In the genomic region with DNA sequence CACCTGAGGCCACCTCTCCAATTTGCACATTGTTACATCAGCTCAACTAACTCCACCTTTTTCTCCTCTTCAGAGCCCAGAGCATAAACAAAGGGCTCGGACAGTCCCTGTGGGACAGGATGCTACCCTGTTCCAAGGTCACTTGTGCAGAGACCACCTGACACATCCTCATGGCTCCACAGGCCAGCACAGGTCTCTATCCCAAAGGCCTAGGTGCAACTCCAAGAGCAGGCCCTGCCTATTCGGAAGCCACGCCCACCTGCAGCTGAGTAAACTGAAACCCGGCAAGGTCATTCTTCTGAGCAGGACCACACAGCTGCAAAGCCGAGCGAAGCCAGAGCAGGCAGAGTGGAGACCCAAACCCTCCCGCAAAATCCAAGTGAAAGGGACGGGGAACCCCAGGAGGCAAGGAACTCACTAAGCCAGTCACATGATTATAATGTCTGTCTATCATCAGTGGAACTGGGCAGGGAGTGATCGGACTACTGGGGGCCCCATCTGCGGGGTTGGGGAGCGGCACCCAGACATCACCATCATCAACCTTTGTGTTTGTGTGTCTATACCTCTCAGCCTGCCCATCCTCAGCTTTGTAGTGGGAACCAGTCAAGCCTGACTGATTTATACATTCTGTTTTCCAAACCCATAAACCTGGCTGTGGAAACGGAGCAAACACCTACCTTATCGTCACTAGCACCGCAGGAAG, we compare ENCODE assay signal across 8 mouse cellular contexts.
DNase-seq lines count a peak whose midpoint lies in the region; ATAC-seq and TF ChIP-seq lines count a peak whose summit lies in the region.

No protein-coding gene starts in this region.

- 0 out of 2 replicates have a peak overlapping the region, but pooled peaks have one; percentile 15 for H3K4me2 ChIP-seq in forebrain, embryonic 12.5 days
- no peak overlapping the region for H3K4me2 ChIP-seq in forebrain, postnatal 0 days (ENCODE audit: low read depth)
- peak overlapping the region; percentile 33 for H3K4me2 ChIP-seq in intestine, embryonic 14.5 days (ENCODE audit: low read length)
- H3K4me2 ChIP-seq in liver, embryonic 11.5 days: peak overlapping the region; percentile 28; the same call in 1 of the 2 replicates

- no peak overlapping the region for H3K4me3 ChIP-seq in forebrain, embryonic 12.5 days (replicated peaks)
- H3K4me3 ChIP-seq in forebrain, postnatal 0 days (ENCODE audit: low read depth, low read length): no peak overlapping the region
- H3K4me3 ChIP-seq in intestine, embryonic 14.5 days (ENCODE audit: low read depth, low read length): no peak overlapping the region
- no peak overlapping the region for H3K4me3 ChIP-seq in liver, embryonic 11.5 days (ENCODE audit: low read depth, low read length)

- no peak for ATAC-seq in forebrain, embryonic 12.5 days (ENCODE audit: low FRiP score)
- no peak for ATAC-seq in forebrain, postnatal 0 days
- peak; percentile 80 for ATAC-seq in intestine, embryonic 14.5 days (replicated peaks; ENCODE audit: low FRiP score, low TSS enrichment, low read depth)
- peak; percentile 55 for ATAC-seq in liver, embryonic 11.5 days (replicated peaks; ENCODE audit: low FRiP score)

- peaks cover 15% of the 10 kb centered on the region for H3K4me1 ChIP-seq in forebrain, embryonic 12.5 days
- H3K4me1 ChIP-seq in forebrain, postnatal 0 days (ENCODE audit: insufficient read depth): no peaks in the 10 kb centered on the region
- H3K4me1 ChIP-seq in intestine, embryonic 14.5 days (replicated peaks; ENCODE audit: control insufficient read depth, insufficient read depth, low read length): 0 out of 2 replicates have a peak, but pooled peaks cover 6% of the 10 kb centered on the region
- peaks cover 12% of the 10 kb centered on the region for H3K4me1 ChIP-seq in liver, embryonic 11.5 days (replicated peaks; ENCODE audit: control insufficient read depth, insufficient read depth, low read length)

- no peaks in the 10 kb centered on the region for H3K27me3 ChIP-seq in forebrain, embryonic 12.5 days
- no peaks in the 10 kb centered on the region for H3K27me3 ChIP-seq in forebrain, postnatal 0 days (ENCODE audit: insufficient read depth, low read length)
- H3K27me3 ChIP-seq in intestine, embryonic 14.5 days (replicated peaks; ENCODE audit: control insufficient read depth, insufficient read depth, low read length): no peaks in the 10 kb centered on the region
- H3K27me3 ChIP-seq in liver, embryonic 11.5 days (replicated peaks; ENCODE audit: control insufficient read depth, insufficient read depth, low read length): no peaks in the 10 kb centered on the region

- H3K9ac ChIP-seq in forebrain, embryonic 12.5 days: no peak overlapping the region
- H3K9ac ChIP-seq in forebrain, postnatal 0 days: no peak overlapping the region
- H3K9ac ChIP-seq in intestine, embryonic 14.5 days (ENCODE audit: low read length): no peak overlapping the region
- H3K9ac ChIP-seq in liver, embryonic 11.5 days (ENCODE audit: low read depth, low read length): no peak overlapping the region

- H3K27ac ChIP-seq in forebrain, embryonic 12.5 days: no peak overlapping the region
- no peak overlapping the region for H3K27ac ChIP-seq in forebrain, postnatal 0 days (ENCODE audit: low read depth, low read length)
- no peak overlapping the region for H3K27ac ChIP-seq in intestine, embryonic 14.5 days (ENCODE audit: low read depth)
- H3K27ac ChIP-seq in liver, embryonic 11.5 days (ENCODE audit: low read depth, low read length): no peak overlapping the region

- H3K36me3 ChIP-seq in forebrain, embryonic 12.5 days (replicated peaks): no peaks in the 10 kb centered on the region
- H3K36me3 ChIP-seq in forebrain, postnatal 0 days (ENCODE audit: insufficient read depth): no peaks in the 10 kb centered on the region
- H3K36me3 ChIP-seq in intestine, embryonic 14.5 days (ENCODE audit: control insufficient read depth, insufficient read depth, low read length): no peaks in the 10 kb centered on the region
- no peaks in the 10 kb centered on the region for H3K36me3 ChIP-seq in liver, embryonic 11.5 days (ENCODE audit: control insufficient read depth, insufficient read depth, low read length)

- TF ChIP-seq CTCF in forebrain, postnatal 0 days (IDR thresholded peaks at IDR 0.05; ENCODE audit: low read depth): no peak

- 37% methylated on average over 14 of the region's 14 CpGs for WGBS in forebrain, embryonic 12.5 days
- WGBS in forebrain, postnatal 0 days: 33% methylated on average over 14 of the region's 14 CpGs
- WGBS in intestine, embryonic 14.5 days: 18% methylated on average over 14 of the region's 14 CpGs
- WGBS in liver, embryonic 11.5 days: 50% methylated on average over 14 of the region's 14 CpGs

- H3K9me3 ChIP-seq in forebrain, embryonic 12.5 days: no peaks in the 10 kb centered on the region
- no peaks in the 10 kb centered on the region for H3K9me3 ChIP-seq in forebrain, postnatal 0 days (ENCODE audit: low read length)
- H3K9me3 ChIP-seq in intestine, embryonic 14.5 days (ENCODE audit: control insufficient read depth, low read length): no peaks in the 10 kb centered on the region
- no peaks in the 10 kb centered on the region for H3K9me3 ChIP-seq in liver, embryonic 11.5 days (ENCODE audit: control insufficient read depth, low read length)

- no peak for DNase-seq in forebrain, postnatal 0 days
- DNase-seq in ES-CJ7 (ENCODE audit: low read depth, low spot score): peak; percentile 86
- DNase-seq in intestine, embryonic 14.5 days (ENCODE audit: low spot score): peak; percentile 72
- no peak for DNase-seq in liver, embryonic 11.5 days (ENCODE audit: low spot score)
- DNase-seq in retina, postnatal 1 day: no peak
- DNase-seq in cerebellum, adult 18-20 months: no peak
- no peak for DNase-seq in layer of hippocampus, postnatal 10 days (ENCODE audit: low spot score in 2 of 2)

Comparison
In these comparisons a context has a peak if more than half of its experiments do, and no peak if none do; other contexts are left out.
1. ATAC-seq: peak in intestine, embryonic 14.5 days (single experiment) and liver, embryonic 11.5 days (single experiment); none in forebrain, embryonic 12.5 days (single experiment) and forebrain, postnatal 0 days (single experiment).
2. DNase-seq: peak in ES-CJ7 (single experiment) and intestine, embryonic 14.5 days (single experiment); none in forebrain, postnatal 0 days (single experiment), liver, embryonic 11.5 days (single experiment), retina, postnatal 1 day (single experiment), cerebellum, adult 18-20 months (0 of 2) and layer of hippocampus, postnatal 10 days (0 of 2).